Mouse (Mus musculus) thymus, postnatal 10 days (tissue): ENCODE measurements around the gene Gm14419.
"Not testable (repeated sequence)": the region's sequence is repeated elsewhere in the genome, so short reads cannot be mapped to it uniquely, and the experiment has no call there.

Source experiments
- DNase-seq, 2 experiments: peaks; one replicate each; pipeline ENCODE4 v3.0.0; 2021; ENCODE audit warnings: low spot score in 2 of 2

Gene Gm14419

DNA sequence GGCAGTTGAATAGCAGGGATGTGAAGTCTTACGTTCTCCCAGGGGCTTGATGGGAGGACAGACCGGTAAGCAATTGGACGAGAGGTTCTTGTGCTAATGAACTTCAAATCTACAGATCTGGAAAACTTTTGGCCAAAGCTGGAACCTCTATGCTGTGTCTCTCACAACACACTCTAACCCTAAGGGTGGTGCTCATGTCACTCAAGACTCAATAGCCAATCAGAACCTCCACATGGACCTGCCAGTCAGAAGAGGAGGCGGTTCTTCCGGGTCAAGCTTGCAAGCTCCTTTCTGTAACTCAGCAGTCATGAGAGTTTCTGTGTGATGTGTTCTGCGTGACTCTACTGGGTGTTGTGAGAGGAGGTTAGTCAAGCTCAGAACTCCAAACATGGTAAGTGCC lies at the start of gene Gm14419:
Gene Gm14419 (plus strand): TSS at position 301 of the 400 bp plus-strand sequence.
- DNase-seq, result not testable (repeated sequence)
